Mouse (Mus musculus) left cerebral cortex, postnatal 25 days (tissue): Measurements from ENCODE around the gene Olfr805. TPM values are rescaled to one million over a fixed set of nuclear protein-coding genes. Genes with fewer than 3 reads are reported as not detected.

Source experiments
- DNase-seq, 2 experiments: peaks; one replicate each; pipeline ENCODE4 v3.0.0; 2022; ENCODE audit warnings: low spot score in 2 of 2, mixed read lengths in 1 of 2
- intact Hi-C: fragments of 180-260 bp; cut with DNase I; formaldehyde crosslinking; loops from one replicate; pipeline ENCODE4 v1.15.1; 2025
- microRNA-seq, 2 experiments: library from miRNA; unstranded; fragments of <30 nt; microRNA quantifications; one replicate each; pipeline ENCODE4 v1.2.0; 2022
- total RNA-seq, 2 experiments: library from RNA; stranded (reverse); gene quantifications; 2 replicates each; pipeline ENCODE4 v1.2.3; 2021

The Olfr805 gene
- not detected for total RNA-seq

DNA sequence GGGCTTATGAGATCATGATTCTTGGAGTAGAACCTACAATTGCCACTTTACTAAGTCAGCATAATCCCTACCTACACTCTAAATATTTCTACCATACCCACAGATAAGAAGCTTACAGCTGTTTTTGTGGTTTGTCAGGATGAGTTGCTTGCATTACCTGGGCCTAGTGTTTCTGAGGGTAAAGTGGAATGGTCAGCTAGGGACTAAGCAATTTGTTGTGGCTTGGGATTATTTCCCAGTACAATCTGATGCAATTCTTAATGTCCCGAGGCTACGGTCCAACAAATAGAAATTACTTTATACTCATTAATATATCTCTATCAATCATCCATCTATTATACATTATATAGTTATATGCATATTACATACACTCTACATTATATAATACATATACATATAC, at the start of gene Olfr805:
TSS of gene Olfr805 (minus strand) at position 101 of the 400 bp plus-strand sequence.
- no peak for DNase-seq
- intact Hi-C loops: no loop called here

GRCm38 (mm10) chr10:129778123-129778522, 48.9 kb upstream of the Olfr805 start:
- no peak for DNase-seq
- intact Hi-C loops: no loop called here

DNA sequence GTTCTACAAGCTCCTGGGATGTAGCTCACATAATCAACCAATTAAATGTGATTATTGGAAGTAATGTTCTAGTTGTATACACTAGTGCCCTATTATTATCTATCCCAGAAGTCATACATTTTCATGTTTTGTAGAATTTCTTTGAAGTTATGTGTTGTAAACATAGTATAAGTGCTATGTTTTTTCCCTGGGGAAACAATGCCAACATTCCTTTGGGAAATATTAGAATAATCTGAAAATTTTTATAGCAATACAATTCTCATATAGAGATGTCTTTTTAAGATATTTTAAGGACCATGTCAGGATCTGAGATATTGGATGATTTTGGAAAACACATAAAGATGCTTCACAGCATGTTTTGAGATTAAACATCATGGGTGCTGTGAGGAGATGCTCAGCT, 45.2 kb upstream of the Olfr805 start, which contains the start of gene Olfr809:
TSS of gene Olfr809 (plus strand) at position 301 of the 400 bp plus-strand sequence.
- intact Hi-C loops: no loop called here
- DNase-seq: no peak

DNA sequence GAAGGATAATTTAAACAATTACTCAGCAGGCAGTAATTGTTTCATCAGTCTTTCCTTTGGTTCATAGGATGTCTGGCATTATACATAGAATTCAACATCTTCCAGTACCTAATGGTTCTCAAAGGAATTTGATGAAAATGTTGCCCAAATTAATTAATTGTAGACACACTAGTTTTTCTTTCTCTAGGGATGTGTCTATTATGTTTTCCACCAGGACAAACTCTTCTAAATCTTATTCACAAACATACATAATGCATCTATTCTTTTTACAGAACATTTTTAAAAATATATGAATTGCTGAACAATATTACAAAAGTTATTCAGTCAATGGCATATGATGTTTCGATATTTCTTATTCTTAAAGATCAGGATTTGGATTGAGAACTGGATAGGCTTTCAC, 36.0 kb upstream of the Olfr805 start, which contains the start of gene Olfr808:
TSS of gene Olfr808 (plus strand) at position 301 of the 400 bp plus-strand sequence.
- DNase-seq: no peak
- intact Hi-C loops: no loop called here

DNA sequence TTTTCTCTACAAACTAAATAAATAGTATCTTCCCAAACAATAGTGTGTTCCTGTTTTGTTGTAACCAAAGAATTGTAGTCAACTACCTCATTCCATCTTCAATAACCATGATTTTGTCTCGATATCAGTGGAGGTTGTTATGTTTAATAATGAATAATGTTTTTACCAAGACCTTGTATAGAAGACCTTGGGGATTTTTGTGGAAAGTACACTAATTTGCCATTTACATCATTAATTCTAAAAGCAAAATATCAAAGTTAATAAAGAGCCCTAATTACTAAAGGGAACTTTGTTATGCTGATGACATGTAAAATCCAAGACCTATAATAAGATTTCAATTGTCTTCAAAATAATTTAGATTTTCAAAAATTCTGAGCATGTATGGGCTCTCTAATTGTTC, 28.5 kb upstream of the Olfr805 start, which contains the start of gene Olfr807:
TSS of gene Olfr807 (minus strand) at position 101 of the 400 bp plus-strand sequence.
- no peak for DNase-seq

DNA sequence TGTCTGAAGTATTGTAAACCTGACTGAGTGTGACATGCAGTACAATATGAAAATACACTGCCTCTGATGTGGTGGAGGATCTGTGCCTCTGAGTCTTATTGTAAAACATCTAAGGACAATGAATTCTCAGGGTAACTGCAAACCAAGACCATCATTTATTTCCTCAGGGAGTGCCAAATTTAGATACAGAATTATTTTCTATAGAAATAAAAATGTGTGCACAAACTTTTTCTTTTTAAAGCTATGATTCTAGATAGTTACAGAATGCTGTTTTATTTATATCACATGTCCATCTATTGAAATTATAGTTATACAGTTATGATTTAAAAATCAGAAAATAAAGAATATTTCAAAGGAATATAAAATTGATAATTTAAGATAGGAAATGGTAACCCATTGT, 12.6 kb upstream of the Olfr805 start, which contains the start of gene Olfr806:
TSS of gene Olfr806 (minus strand) at position 101 of the 400 bp plus-strand sequence.
- intact Hi-C loops: no loop called here
- DNase-seq: no peak

More for the DNA sequence above, 28.5 kb upstream of the Olfr805 start, which contains the start of gene Olfr807:
- intact Hi-C loops: no loop called here

GRCm38 (mm10) chr10:129702910-129703309, 26.3 kb downstream of the Olfr805 start, which contains the start of gene Olfr804:
Olfr804 (plus strand) TSS chr10:129703210.
- DNase-seq: no peak
- intact Hi-C loops: no loop called here

GRCm38 (mm10) chr10:129694186-129694585, 35.0 kb downstream of the Olfr805 start, which contains the start of gene Olfr803:
Olfr803 (minus strand) TSS chr10:129694286.
- DNase-seq: no peak
- intact Hi-C loops: no loop called here

DNA sequence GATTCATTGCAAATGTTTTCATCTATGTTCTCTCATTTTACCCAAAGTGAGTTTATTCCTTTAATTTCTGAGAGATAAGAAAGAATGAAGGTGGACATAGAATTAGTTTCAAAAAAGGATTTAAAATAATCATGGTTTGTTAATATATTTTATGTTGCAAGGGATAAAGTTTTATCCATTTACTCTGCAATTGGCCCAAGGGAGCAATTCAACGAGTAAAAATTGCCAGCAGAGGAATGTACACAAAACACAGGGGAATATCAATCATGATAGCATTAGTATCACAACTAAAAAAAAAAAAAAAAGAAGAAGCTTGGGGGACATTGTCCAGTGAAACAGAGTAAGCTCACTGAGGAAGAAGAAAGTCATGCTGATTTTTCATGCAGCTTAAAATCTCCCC, 41.1 kb downstream of the Olfr805 start, which contains the start of gene Olfr802:
TSS of gene Olfr802 (minus strand) at position 101 of the 400 bp plus-strand sequence.
- DNase-seq: no peak
- intact Hi-C loops: no loop called here

DNA sequence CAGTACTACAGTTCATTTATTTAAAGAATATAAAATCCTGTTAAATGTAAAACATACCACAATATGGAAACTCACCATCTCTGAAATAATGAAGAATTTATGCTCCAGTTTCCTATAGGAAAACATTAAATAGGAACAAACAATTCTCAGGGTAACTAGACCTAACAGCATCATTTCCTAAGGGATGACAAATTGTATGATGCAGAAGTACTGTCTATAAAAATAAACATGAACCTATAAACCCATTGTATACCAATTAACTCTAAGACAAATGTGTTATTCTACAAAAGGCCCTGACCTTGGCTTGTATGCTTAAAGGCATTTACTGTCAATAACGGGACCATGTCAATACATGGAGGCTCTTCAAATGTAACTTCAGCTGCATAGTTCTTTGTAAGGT, 55.4 kb downstream of the Olfr805 start, which contains the start of gene Olfr801:
TSS of gene Olfr801 (minus strand) at position 101 of the 400 bp plus-strand sequence.
- no peak for DNase-seq
- intact Hi-C loops: no loop called here

Small RNA genes within 50 kb of the gene (microRNA-seq; reads per million reads assigned to microRNA genes)
- 0 reads per million in 2 experiments for gene Gm24485

Other genes with a start within 250 kb of the Olfr805 start
- gene Olfr789, start 244.6 kb downstream of the Olfr805 start, total RNA-seq: not detected
- not detected for gene Olfr790, start 230.9 kb downstream of the Olfr805 start, total RNA-seq
- not detected for gene Olfr791, start 207.6 kb downstream of the Olfr805 start, total RNA-seq
- not detected for gene Olfr792, start 190.2 kb downstream of the Olfr805 start, total RNA-seq
- gene Olfr794, start 161.7 kb downstream of the Olfr805 start, total RNA-seq: not detected
- not detected for gene Olfr796, start 116.8 kb downstream of the Olfr805 start, total RNA-seq
- not detected for gene Olfr798, start 101.4 kb downstream of the Olfr805 start, total RNA-seq
- gene Olfr799, start 91.9 kb downstream of the Olfr805 start, total RNA-seq: not detected
- not detected for gene Olfr800, start 71.7 kb downstream of the Olfr805 start, total RNA-seq
- gene Olfr801, start 55.5 kb downstream of the Olfr805 start, total RNA-seq: not detected
- under 1 TPM; 0.14 to 0.21 TPM for gene Olfr802, start 41.2 kb downstream of the Olfr805 start, total RNA-seq
- not detected for gene Olfr803, start 35.1 kb downstream of the Olfr805 start, total RNA-seq
- gene Olfr804, start 26.2 kb downstream of the Olfr805 start, total RNA-seq: not detected
- not detected for gene Olfr806, start 12.5 kb upstream of the Olfr805 start, total RNA-seq
- not detected for gene Olfr807, start 28.4 kb upstream of the Olfr805 start, total RNA-seq
- gene Olfr808, start 36.1 kb upstream of the Olfr805 start, total RNA-seq: not detected
- gene Olfr809, start 45.3 kb upstream of the Olfr805 start, total RNA-seq: not detected
- not detected for gene Olfr810, start 65.5 kb upstream of the Olfr805 start, total RNA-seq
- not detected for gene Olfr811, start 75.0 kb upstream of the Olfr805 start, total RNA-seq
- not detected for gene Olfr812, start 116.7 kb upstream of the Olfr805 start, total RNA-seq
- gene Olfr813, start 126.0 kb upstream of the Olfr805 start, total RNA-seq: not detected
- gene Olfr814, start 150.5 kb upstream of the Olfr805 start, total RNA-seq: not detected
- not detected for gene Olfr815, start 176.5 kb upstream of the Olfr805 start, total RNA-seq
- gene Olfr816, start 186.2 kb upstream of the Olfr805 start, total RNA-seq: not detected
- gene Olfr818, start 219.7 kb upstream of the Olfr805 start, total RNA-seq: not detected
- gene Olfr819, start 237.9 kb upstream of the Olfr805 start, total RNA-seq: not detected
- gene Olfr247, start 246.8 kb upstream of the Olfr805 start, total RNA-seq: not detected